8 mouse cellular contexts compared by ENCODE assay signal in genomic region chr1:159396515-159396914, GRCm38 (mm10).
DNase-seq lines count a peak whose midpoint lies in the region; ATAC-seq lines count a peak whose summit lies in the region.

No protein-coding gene starts in this region.

- intact Hi-C loops in heart, postnatal 10 days (cut with DNase I), result loop anchor here (2.0 to 10.0 kb wide), 4 partner anchors 126 to 684 kb away; partner anchors contain the start of gene Tnr

- no peak for ATAC-seq in embryonic facial prominence, embryonic 11.5 days (replicated peaks; ENCODE audit: insufficient number of reproducible peaks, low FRiP score, low TSS enrichment, low read depth)

- H3K9ac ChIP-seq in embryonic facial prominence, embryonic 11.5 days (replicated peaks; ENCODE audit: low read length), result no peak overlapping the region

- no peak overlapping the region for H3K4me2 ChIP-seq in embryonic facial prominence, embryonic 11.5 days (ENCODE audit: low read depth, low read length)

- peak; percentile 35 for DNase-seq in gastrocnemius, adult 18-20 months (ENCODE audit: low spot score)
- no peak for DNase-seq in gastrocnemius, postnatal 25 days
- DNase-seq in adrenal gland, postnatal 36 days, result peak; percentile 18 to 43
- DNase-seq in embryonic facial prominence, embryonic 11.5 days (ENCODE audit: low spot score), result peak; percentile 78
- DNase-seq in heart, postnatal 10 days, result peak; percentile 48 to 73
- DNase-seq in layer of hippocampus, postnatal 14 days (ENCODE audit: low spot score in 2 of 2), result peak; percentile 57 to 65
- peak; percentile 69 for DNase-seq in right cerebral cortex, postnatal 4 days

- H3K27ac ChIP-seq in embryonic facial prominence, embryonic 11.5 days (replicated peaks; ENCODE audit: low read depth, low read length), result no peak overlapping the region

- H3K36me3 ChIP-seq in embryonic facial prominence, embryonic 11.5 days (replicated peaks; ENCODE audit: control insufficient read depth, insufficient read depth, low read depth, low read length), result no peaks in the 10 kb centered on the region
- no peaks in the 10 kb centered on the region for H3K36me3 ChIP-seq in megakaryocyte, embryonic 14.5 days (replicated peaks; ENCODE audit: low read length)

- no peaks in the 10 kb centered on the region for H3K9me3 ChIP-seq in embryonic facial prominence, embryonic 11.5 days (replicated peaks; ENCODE audit: control insufficient read depth, low read length)
- H3K9me3 ChIP-seq in megakaryocyte, embryonic 14.5 days, result no peaks in the 10 kb centered on the region

- H3K27me3 ChIP-seq in embryonic facial prominence, embryonic 11.5 days (ENCODE audit: control insufficient read depth, insufficient read depth, low read length), result no peaks in the 10 kb centered on the region
- H3K27me3 ChIP-seq in megakaryocyte, embryonic 14.5 days (replicated peaks), result peaks cover 3% of the 10 kb centered on the region

- peaks cover 2% of the 10 kb centered on the region; the same call in 1 of the 2 replicates for H3K4me1 ChIP-seq in embryonic facial prominence, embryonic 11.5 days (ENCODE audit: control insufficient read depth, insufficient read depth, low read length)
- H3K4me1 ChIP-seq in megakaryocyte, embryonic 14.5 days, result peaks cover 8% of the 10 kb centered on the region

- 5% methylated on average over 9 of the region's 9 CpGs for WGBS in embryonic facial prominence, embryonic 11.5 days

- H3K4me3 ChIP-seq in embryonic facial prominence, embryonic 11.5 days (ENCODE audit: low read depth, low read length), result no peak overlapping the region
- H3K4me3 ChIP-seq in megakaryocyte, embryonic 14.5 days (replicated peaks), result peak overlapping the region; percentile 82
